Mouse (Mus musculus) kidney, postnatal 36 days (tissue): ENCODE results near the gene Asphd2.

ENCODE experiments used
- DNase-seq, 2 experiments: peaks; one replicate each; pipeline ENCODE4 v3.0.0; 2021 to 2022; ENCODE audit warnings: mixed read lengths in 2 of 2

Gene Asphd2

GRCm38 (mm10) chr5:112346211-112346965 is 48.3 kb downstream of the Asphd2 start:
- no peak for DNase-seq

DNA sequence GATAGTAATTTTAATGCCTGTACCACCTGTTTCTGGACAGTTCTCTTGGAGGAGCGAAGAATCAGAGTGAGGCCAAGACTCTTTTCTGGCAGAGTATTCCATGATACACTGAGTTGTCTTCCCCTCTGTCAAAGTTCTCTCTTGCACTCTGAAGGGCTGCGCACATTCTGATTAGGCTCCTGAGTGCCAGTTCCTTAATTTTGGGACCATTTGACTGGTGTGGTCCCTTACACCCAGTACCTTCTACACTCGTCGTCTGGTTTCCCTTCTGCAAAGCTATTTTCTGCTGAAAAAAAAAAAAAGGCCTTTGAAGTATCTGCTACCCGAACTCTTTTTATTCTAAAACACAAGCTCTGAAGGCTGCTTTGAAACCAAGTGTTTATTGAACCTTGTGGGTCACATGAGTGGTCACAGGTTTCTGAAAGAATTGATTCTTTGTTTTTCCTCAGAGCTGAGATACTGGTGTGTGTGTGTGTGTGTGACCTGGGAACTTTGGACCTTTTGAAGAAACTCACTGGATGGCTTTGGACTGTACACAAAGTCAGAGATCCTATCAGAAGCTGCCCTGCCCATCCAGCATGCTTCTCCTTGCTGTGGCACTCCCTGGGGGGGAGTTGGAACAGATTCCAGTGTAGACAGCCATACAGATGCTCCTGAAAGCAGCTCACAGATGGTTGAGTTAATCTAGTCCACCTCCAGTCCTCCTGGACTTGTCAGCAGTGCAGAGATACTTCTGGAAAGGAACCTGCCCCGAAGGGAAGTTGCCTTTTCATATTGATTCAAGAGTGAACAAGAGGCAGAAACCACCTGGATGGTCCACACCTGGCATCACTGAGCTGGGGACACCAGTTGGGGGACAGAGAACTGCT is 50.3 kb downstream of the Asphd2 start:
- DNase-seq: peak; percentile 55 to 59

GRCm38 (mm10) chr5:112343205-112343595 is 51.5 kb downstream of the Asphd2 start:
- peak in 1 of 2 experiments; percentile 27 for DNase-seq

DNA sequence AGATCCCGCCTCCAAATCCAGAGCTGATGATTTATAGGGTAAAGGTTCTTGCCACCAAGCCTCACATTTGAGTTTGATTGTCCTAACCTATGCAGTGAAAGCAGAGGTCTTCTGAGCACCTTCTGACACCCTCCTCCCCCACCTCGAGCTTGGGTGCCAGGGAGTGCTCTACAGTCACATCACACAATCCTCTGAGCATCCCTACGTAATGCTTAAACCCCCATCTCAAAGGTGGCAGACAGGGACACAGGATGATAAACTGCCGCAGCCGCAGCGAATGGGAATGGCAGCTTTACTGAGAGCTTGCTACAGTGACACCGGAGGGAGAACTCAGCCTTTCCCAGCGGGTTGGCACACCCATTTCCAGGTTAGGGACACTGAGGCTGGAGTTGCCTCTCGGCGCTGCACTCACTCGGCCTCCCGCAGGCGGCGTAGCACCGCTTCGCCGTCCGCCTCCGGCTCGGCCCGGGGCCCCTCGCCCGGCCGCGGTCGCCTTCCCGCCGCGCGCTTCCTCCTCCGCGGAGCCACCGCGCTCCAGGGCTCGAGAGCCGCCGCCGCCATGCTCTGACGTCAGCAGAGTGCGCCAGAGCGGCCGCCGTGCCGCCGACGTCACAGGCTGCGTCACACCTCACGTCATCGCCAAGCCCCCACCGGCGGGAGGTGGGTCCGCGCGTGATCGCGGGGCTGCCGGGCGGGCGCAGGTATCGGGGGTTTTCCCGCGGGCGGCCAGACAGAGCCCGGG is 52.0 kb downstream of the Asphd2 start, which contains the start of the genes Srrd and Hps4:
Srrd (minus strand) TSS at position 578 of the 742 bp plus-strand sequence.
Hps4 (plus strand) TSS at position 621 of the 742 bp plus-strand sequence.
- DNase-seq: peak; percentile 76 to 93

- no peak for DNase-seq
Observed at GRCm38 (mm10) chr5:112339215-112339614, 55.5 kb downstream of the Asphd2 start.

DNA sequence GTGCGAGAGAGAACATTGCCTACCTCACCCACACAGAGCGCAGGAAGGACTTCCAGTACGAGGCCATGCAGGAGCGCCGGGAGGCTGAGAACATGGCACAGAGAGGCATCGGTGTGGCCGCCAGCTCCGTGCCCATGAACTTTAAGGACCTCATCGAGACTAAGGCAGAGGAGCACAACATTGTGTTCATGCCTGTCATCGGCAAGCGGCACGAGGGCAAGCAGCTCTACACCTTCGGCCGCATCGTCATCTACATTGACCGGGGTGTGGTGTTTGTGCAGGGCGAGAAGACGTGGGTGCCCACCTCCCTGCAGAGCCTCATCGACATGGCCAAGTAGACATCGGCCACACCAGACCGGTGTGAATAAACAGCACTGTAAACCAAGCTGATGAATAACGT is 57.7 kb downstream of the Asphd2 start:
- no peak for DNase-seq

GRCm38 (mm10) chr5:112335473-112335872 is 59.2 kb downstream of the Asphd2 start:
- peak; percentile 43 to 82 for DNase-seq
